Mouse (Mus musculus) myocyte (in vitro differentiated cells): ENCODE results near the gene Prkag2.

Experiments
- CEBPB ChIP-seq: IDR thresholded peaks from 2 replicates; pipeline ENCODE4 v1.6.1; 2011; ENCODE audit warnings: mild to moderate bottlenecking, moderate library complexity; ENCODE audit not compliant: poor library complexity, insufficient read depth, severe bottlenecking
- E2F4 ChIP-seq: IDR thresholded peaks from one replicate; pipeline ENCODE4 v1.6.1; 2011; ENCODE audit warnings: mild to moderate bottlenecking, control low read depth, moderate library complexity; ENCODE audit not compliant: insufficient read depth
- MAX ChIP-seq: IDR thresholded peaks from one replicate; pipeline ENCODE4 v1.6.1; 2011; ENCODE audit warnings: low read depth, mild to moderate bottlenecking, control low read depth
- MYOD1 ChIP-seq, 3 experiments: IDR thresholded peaks; one replicate each; pipeline ENCODE4 v1.6.1; 2011; ENCODE audit warnings: control low read depth in 2 of 3, low read depth in 2 of 3, mild to moderate bottlenecking in 2 of 3, moderate library complexity in 1 of 3; ENCODE audit not compliant: insufficient read length in 2 of 3, control insufficient read depth in 1 of 3
- MYOG ChIP-seq, 3 experiments: IDR thresholded peaks; one replicate each; pipeline ENCODE4 v1.6.1; 2011; ENCODE audit warnings: control low read depth in 2 of 3, low read depth in 2 of 3, mild to moderate bottlenecking in 2 of 3; ENCODE audit not compliant: insufficient read length in 2 of 3, control insufficient read depth in 1 of 3, insufficient read depth in 1 of 3
- POLR2A ChIP-seq: IDR thresholded peaks from one replicate; pipeline ENCODE4 v1.6.1; 2011; ENCODE audit warnings: low read depth, mild to moderate bottlenecking, control low read depth, moderate library complexity; ENCODE audit not compliant: insufficient read length
- POLR2AphosphoS2 ChIP-seq: IDR thresholded peaks from one replicate; pipeline ENCODE4 v1.6.1; 2011; ENCODE audit warnings: low read depth, control low read depth; ENCODE audit not compliant: insufficient read length
- REST ChIP-seq: IDR thresholded peaks from one replicate; pipeline ENCODE4 v1.6.1; 2011; ENCODE audit warnings: mild to moderate bottlenecking, control low read depth, moderate library complexity; ENCODE audit not compliant: insufficient read depth, insufficient read length
- SRF ChIP-seq: IDR thresholded peaks from one replicate; pipeline ENCODE4 v1.6.1; 2011; ENCODE audit warnings: low read depth; ENCODE audit not compliant: control insufficient read depth, insufficient read length
- TCF12 ChIP-seq: IDR thresholded peaks from one replicate; pipeline ENCODE4 v1.6.1; 2011; ENCODE audit warnings: mild to moderate bottlenecking, control low read depth; ENCODE audit not compliant: poor library complexity, insufficient read depth, severe bottlenecking
- TCF3 ChIP-seq: IDR thresholded peaks from one replicate; pipeline ENCODE4 v1.6.1; 2011; ENCODE audit warnings: low read depth, control low read depth; ENCODE audit not compliant: insufficient read length
- USF1 ChIP-seq: IDR thresholded peaks from one replicate; pipeline ENCODE4 v1.6.1; 2011; ENCODE audit warnings: low read depth, mild to moderate bottlenecking, control low read depth, moderate library complexity

DNA sequence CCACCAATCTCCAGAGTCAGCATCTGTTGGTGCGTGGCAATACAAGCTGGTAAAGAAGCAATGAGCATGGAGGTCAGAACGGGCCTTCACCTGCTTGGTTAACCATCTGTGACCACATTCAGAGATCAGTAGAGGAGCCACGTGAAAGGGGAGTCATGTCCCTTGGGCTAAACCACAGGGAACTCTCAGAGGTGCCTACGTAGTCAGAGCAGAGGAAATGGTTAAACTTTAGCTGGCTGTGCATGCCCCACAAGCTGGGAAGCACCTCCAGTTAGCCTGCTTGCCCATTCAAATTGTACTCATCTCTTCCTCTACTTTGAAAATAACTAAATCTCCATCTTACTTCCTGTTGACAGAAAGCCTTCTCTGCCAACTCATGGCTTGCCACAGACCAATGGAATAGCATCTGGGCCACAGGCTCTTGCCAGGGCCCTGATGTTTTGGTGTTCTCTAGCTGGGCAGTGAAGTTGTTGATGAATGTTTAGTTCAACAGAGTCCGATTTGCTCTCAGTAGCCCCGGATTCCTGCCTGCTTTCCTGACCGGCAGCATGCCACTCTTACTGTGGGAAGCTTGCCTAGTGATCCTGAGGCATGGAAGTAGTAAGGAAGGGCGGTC, 7.7 kb downstream of the Prkag2 start:
- no peak for TF ChIP-seq CEBPB
- TF ChIP-seq POLR2A = no peak
- TF ChIP-seq E2F4 = no peak
- no peak for TF ChIP-seq USF1
- no peak for TF ChIP-seq MYOG (IDR thresholded peaks at IDR 0.05; ENCODE audit: control insufficient read depth in 1 of 3, insufficient read depth in 1 of 3, insufficient read length in 2 of 3, low read depth in 2 of 3)
- TF ChIP-seq TCF12 = no peak
- TF ChIP-seq MAX = no peak
- TF ChIP-seq MYOD1 (IDR thresholded peaks at IDR 0.05; ENCODE audit: control insufficient read depth in 1 of 3, insufficient read length in 2 of 3, low read depth in 2 of 3) = no peak
- TF ChIP-seq REST = no peak
- no peak for TF ChIP-seq TCF3
- no peak for TF ChIP-seq POLR2AphosphoS2
- TF ChIP-seq SRF = no peak
